Mouse (Mus musculus) kidney, postnatal 36 days (tissue): ENCODE results near the gene Olfr157.
"Not testable (repeated sequence)": the region's sequence is repeated elsewhere in the genome, so short reads cannot be mapped to it uniquely, and the experiment has no call there.

Source experiments
- DNase-seq, 2 experiments: peaks; one replicate each; pipeline ENCODE4 v3.0.0; 2021 to 2022; ENCODE audit warnings: mixed read lengths in 2 of 2

Olfr157 gene

DNA sequence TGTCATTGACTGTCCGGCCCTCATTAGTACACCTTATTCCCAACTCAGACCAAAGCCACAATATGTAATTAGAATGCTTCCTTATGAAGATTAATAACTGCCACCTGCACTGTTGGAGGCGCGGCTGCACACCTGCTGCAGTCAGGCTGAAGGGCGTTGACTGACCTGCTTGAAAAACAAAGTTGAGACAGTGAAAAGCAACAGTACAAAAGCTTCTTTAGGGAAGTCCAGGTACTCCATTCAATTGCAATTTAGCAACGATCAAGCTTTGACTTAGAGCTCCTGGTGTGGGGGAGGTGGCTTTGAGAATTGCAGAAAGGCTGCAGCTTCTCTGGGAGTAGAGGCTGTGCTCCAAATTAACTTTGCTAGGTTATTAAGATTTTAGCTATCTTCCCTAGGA, 44.2 kb downstream of the Olfr157 start:
- not testable (repeated sequence) for DNase-seq

DNA sequence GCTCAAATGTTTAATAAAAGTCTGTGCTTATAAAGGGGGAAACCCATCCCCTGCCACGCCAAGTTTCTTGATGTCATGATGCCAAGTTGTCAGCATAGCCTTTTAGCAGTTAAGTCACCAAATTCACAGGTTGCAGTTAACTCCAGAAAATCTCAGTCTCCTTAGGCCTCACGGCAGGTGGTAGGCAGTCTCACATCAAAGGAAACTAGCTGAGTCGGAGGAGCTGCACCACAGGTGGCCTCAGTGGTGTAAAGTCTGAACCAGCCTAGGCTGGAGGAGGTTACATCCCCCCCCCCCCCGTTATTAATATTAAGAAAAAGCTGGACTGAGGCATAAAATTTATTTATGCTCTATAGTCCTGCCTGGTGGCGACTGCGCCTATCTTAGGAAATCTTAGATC, 44.7 kb downstream of the Olfr157 start:
- no peak for DNase-seq
